Mouse (Mus musculus) ES-Bruce4 (cell line): ENCODE measurements at regions not wholly inside any gene's neighbourhood (a gene's known extent, or its start where the extent isn't known, plus 50 kb on each side); places are given as distances from the start of the nearest gene placed in this dataset.

Source experiments
- H3K27ac ChIP-seq: 2 replicates; pipeline ENCODE4 v1.5.1; 2012; ENCODE audit warnings: low read length, inconsistent platforms; ENCODE audit not compliant: insufficient read depth
- H3K27me3 ChIP-seq: 2 replicates; pipeline ENCODE4 v1.6.1; 2012; ENCODE audit warnings: mild to moderate bottlenecking, low read length, inconsistent platforms; ENCODE audit not compliant: control insufficient read depth, poor library complexity, insufficient read depth, severe bottlenecking
- H3K36me3 ChIP-seq: 2 replicates; pipeline ENCODE4 v1.6.1; 2012; ENCODE audit warnings: inconsistent platforms, mild to moderate bottlenecking, low read length, moderate library complexity; ENCODE audit not compliant: control insufficient read depth, poor library complexity, insufficient read depth, severe bottlenecking
- H3K4me1 ChIP-seq: one replicate; pipeline ENCODE4 v1.8.1; 2011; ENCODE audit warnings: low read length; ENCODE audit not compliant: control insufficient read depth, insufficient read depth
- H3K4me3 ChIP-seq: 2 replicates; pipeline ENCODE4 v1.5.1; 2011; ENCODE audit warnings: low read depth, mild to moderate bottlenecking, low read length
- H3K9ac ChIP-seq: 2 replicates; pipeline ENCODE4 v1.6.1; 2012; ENCODE audit warnings: low read depth, mild to moderate bottlenecking, inconsistent platforms; ENCODE audit not compliant: poor library complexity, severe bottlenecking
- H3K9me3 ChIP-seq: replicated peaks from 2 replicates; pipeline ENCODE4 v1.6.1; 2012; ENCODE audit warnings: mild to moderate bottlenecking, low read length, inconsistent platforms; ENCODE audit not compliant: control insufficient read depth, poor library complexity, insufficient read depth, severe bottlenecking
- CTCF ChIP-seq: IDR thresholded peaks from one replicate; pipeline ENCODE4 v1.8.1; 2011; ENCODE audit warnings: low read depth, low read length
- EP300 ChIP-seq: IDR thresholded peaks from 2 replicates; pipeline ENCODE4 v1.6.1; 2011; ENCODE audit warnings: low read depth, low read length; ENCODE audit not compliant: insufficient read depth
- POLR2A ChIP-seq: IDR thresholded peaks from one replicate; pipeline ENCODE4 v1.8.1; 2011; ENCODE audit warnings: low read length; ENCODE audit not compliant: insufficient read depth

- no peak overlapping the region for H3K4me3 ChIP-seq
Observed at GRCm38 (mm10) chr2:71670228-71670790, 75.1 kb upstream of the Itga6 start.

DNA sequence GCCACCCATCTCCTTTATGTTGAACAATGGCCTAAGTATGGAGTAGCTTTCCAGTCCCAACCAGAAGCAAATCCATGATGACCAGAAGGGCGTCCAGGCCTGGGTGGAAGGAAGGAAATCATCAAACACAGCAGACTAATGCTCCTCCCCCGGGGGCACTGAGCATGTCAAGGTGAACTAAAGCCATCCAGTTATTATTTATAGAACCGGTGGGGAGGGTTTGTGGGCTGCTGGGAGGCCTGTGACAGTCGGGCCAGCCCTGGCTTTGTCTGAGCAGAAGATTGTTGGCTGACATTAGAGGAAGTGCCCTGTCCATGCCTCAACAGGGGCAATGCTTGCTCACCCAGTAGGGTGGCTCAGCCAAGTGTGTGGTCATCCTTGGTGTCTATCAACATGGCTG is 74.5 kb upstream of the Itga6 start:
- Histone ChIP-seq H3K27me3 (no peaks in the 10 kb centered on the region), H3K36me3 (no peaks in the 10 kb centered on the region), H3K9me3 (no peaks in the 10 kb centered on the region), H3K9ac (no peak overlapping the region), H3K27ac (no peak overlapping the region), H3K4me1 (no peaks in the 10 kb centered on the region), H3K4me3 (no peak overlapping the region)
- no peak for TF ChIP-seq CTCF

More at GRCm38 (mm10) chr2:71670228-71670790, 75.1 kb upstream of the Itga6 start:
- Histone ChIP-seq H3K9me3 (no peaks in the 10 kb centered on the region), H3K27ac (no peak overlapping the region), H3K27me3 (no peaks in the 10 kb centered on the region), H3K36me3 (no peaks in the 10 kb centered on the region), H3K9ac (no peak overlapping the region), H3K4me1 (no peaks in the 10 kb centered on the region)
- TF ChIP-seq POLR2A (no peak), CTCF (no peak)

GRCm38 (mm10) chr2:71673087-71673920 is 72.1 kb upstream of the Itga6 start:
- H3K27ac ChIP-seq, result no peak overlapping the region
- no peak overlapping the region for H3K9ac ChIP-seq
- no peak overlapping the region for H3K4me3 ChIP-seq
- H3K27me3 ChIP-seq, result no peaks in the 10 kb centered on the region
- no peaks in the 10 kb centered on the region for H3K36me3 ChIP-seq
- no peaks in the 10 kb centered on the region for H3K4me1 ChIP-seq
- no peaks in the 10 kb centered on the region for H3K9me3 ChIP-seq
- no peak for TF ChIP-seq EP300
- no peak for TF ChIP-seq POLR2A
- TF ChIP-seq CTCF, result no peak

- Histone ChIP-seq H3K27me3 (no peaks in the 10 kb centered on the region), H3K9ac (no peak overlapping the region), H3K4me1 (no peaks in the 10 kb centered on the region), H3K9me3 (no peaks in the 10 kb centered on the region; the same call in none of the 2 replicates), H3K36me3 (no peaks in the 10 kb centered on the region), H3K27ac (no peak overlapping the region), H3K4me3 (no peak overlapping the region)
- TF ChIP-seq POLR2A, result no peak
- no peak for TF ChIP-seq EP300
- TF ChIP-seq CTCF, result no peak
Observed at GRCm38 (mm10) chr2:71680746-71681145, 64.7 kb upstream of the Itga6 start.

- H3K9ac ChIP-seq, result no peak overlapping the region
- H3K9me3 ChIP-seq, result no peaks in the 10 kb centered on the region; the same call in none of the 2 replicates
- TF ChIP-seq CTCF, result no peak
- no peak for TF ChIP-seq EP300
- no peak for TF ChIP-seq POLR2A
- H3K36me3 ChIP-seq, result no peaks in the 10 kb centered on the region
- H3K4me3 ChIP-seq, result no peak overlapping the region
- H3K27me3 ChIP-seq, result no peaks in the 10 kb centered on the region
- H3K4me1 ChIP-seq, result no peaks in the 10 kb centered on the region
- no peak overlapping the region for H3K27ac ChIP-seq
Observed at GRCm38 (mm10) chr2:71681148-71681547, 64.3 kb upstream of the Itga6 start.

DNA sequence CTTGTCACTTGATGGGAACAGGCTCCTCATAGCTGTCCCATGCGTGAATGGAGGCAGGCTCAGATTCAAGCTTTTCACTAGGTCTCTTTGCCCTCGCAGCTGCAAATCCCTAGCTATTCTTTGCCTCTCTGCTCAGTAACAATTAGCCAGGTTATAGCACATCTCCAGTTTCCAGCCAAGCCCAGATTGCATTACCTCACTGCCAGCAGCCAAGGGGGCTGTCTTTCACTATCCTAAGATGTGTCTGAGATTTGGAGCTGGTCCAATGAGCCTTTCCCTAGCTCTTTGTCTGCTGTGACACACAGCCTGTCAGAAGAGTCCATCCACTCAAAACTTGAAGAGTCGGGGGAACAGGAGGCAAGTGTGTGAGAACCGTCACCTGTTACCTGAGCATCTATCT is 62.0 kb upstream of the Itga6 start:
- TF ChIP-seq EP300, result no peak
- TF ChIP-seq CTCF, result no peak
- no peak for TF ChIP-seq POLR2A
- H3K4me3 ChIP-seq, result no peak overlapping the region
- H3K9ac ChIP-seq, result no peak overlapping the region
- no peaks in the 10 kb centered on the region; the same call in none of the 2 replicates for H3K9me3 ChIP-seq
- no peaks in the 10 kb centered on the region for H3K4me1 ChIP-seq
- H3K27ac ChIP-seq, result no peak overlapping the region
- no peaks in the 10 kb centered on the region for H3K36me3 ChIP-seq
- no peaks in the 10 kb centered on the region for H3K27me3 ChIP-seq
